Mouse (Mus musculus): ENCODE results near the gene Psmb4.
A peak's percentile ranks its signal among the peaks of the same experiment; 100 is the strongest.

DNA sequence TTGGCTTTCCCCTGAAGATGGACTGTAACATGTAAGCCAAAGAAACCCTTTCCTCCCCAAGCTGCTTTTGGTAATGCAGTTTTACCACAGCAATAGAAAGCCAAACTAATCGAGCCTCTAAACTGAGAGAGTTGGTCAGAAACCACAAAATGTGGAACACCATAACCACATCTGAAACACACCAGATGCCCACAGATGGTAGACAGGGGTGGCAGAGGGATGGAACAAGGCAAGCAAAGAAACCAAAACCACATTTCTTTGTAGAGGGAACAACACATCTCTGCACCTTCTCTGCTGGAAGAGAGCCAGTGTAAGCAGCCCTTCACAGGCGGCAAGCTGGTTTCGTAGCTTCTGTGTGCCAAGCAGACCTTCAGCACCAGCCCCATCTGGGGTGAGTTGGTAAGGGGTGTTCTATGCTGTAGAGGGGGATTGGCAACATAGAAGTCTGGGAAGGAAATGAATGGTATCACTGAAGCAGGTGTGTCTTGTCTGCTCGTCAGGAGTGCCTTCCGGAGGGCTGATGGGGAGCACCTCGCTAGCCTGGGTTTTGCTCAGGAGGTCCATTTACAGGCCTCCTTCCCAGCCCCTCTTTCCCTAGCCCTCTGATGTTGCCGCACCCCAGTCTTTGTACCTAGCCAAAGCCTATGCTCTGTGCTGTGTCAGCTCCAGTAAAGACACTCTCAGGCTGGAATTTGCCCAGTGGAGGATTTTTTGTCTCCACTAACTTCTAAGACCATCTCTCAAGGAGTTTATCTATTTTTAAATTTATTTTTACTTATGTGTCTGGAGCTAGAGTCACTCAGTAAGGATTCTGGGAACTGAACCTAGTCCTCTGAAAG lies 29.4 kb upstream of the Psmb4 start:
- TF ChIP-seq TCF12 (IDR thresholded peaks at IDR 0.05; ENCODE audit: low read depth, low read length), result no peak
- no peak for TF ChIP-seq ZMIZ1 (IDR thresholded peaks at IDR 0.05; ENCODE audit: low read depth, low read length)
- no peak for TF ChIP-seq CHD1 (IDR thresholded peaks at IDR 0.05; ENCODE audit: low read depth, low read length)
- 0 out of 2 replicates have a peak, but pooled peaks have one; percentile 30 for TF ChIP-seq TBP (conservative IDR thresholded peaks at IDR 0.05; ENCODE audit: low read depth, low read length)
- no peak for TF ChIP-seq ZC3H11A (IDR thresholded peaks at IDR 0.05; ENCODE audit: low read depth, low read length)
- TF ChIP-seq RCOR1 (conservative IDR thresholded peaks at IDR 0.05; ENCODE audit: low read depth, low read length), result no peak
- TF ChIP-seq MAFK (IDR thresholded peaks at IDR 0.05; ENCODE audit: insufficient replicate concordance, low read length), result peak; percentile 64; the same call in 1 of the 2 replicates
- TF ChIP-seq POLR2A (IDR thresholded peaks at IDR 0.05; ENCODE audit: low read depth, low read length), result no peak
- no peak for TF ChIP-seq MXI1 (IDR thresholded peaks at IDR 0.05; ENCODE audit: low read depth, low read length)

Data from CH12.LX (cell line).